Mouse (Mus musculus) olfactory bulb, adult 2 months (tissue): ENCODE results near the gene Gm9964. TPM values are rescaled to one million over a fixed set of nuclear protein-coding genes. Genes with fewer than 3 reads are reported as not detected.

ENCODE experiments used
- H3K27ac ChIP-seq: fragments of 200-500 bp; 2 replicates; pipeline ENCODE4 v1.5.1; 2012; ENCODE audit warnings: low read depth, low read length; ENCODE audit not compliant: insufficient read depth
- H3K4me1 ChIP-seq: fragments of 200-500 bp; 2 replicates; pipeline ENCODE4 v1.6.1; 2012; ENCODE audit warnings: low read length; ENCODE audit not compliant: control insufficient read depth, insufficient read depth
- H3K4me3 ChIP-seq: fragments of 200-500 bp; 2 replicates; pipeline ENCODE4 v1.5.1; 2012; ENCODE audit warnings: mild to moderate bottlenecking, low read depth, low read length, moderate library complexity; ENCODE audit not compliant: insufficient read depth
- CTCF ChIP-seq: fragments of 200-500 bp; IDR thresholded peaks from 2 replicates; pipeline ENCODE4 v1.5.1; 2012; ENCODE audit warnings: low read depth, mild to moderate bottlenecking, low read length, moderate library complexity; ENCODE audit not compliant: insufficient read depth
- POLR2A ChIP-seq: fragments of 200-500 bp; IDR thresholded peaks from 2 replicates; pipeline ENCODE4 v1.6.1; 2012; ENCODE audit warnings: mild to moderate bottlenecking, low read depth, low read length, moderate library complexity; ENCODE audit not compliant: insufficient read depth
- WGBS: fragments of 180-500 bp; shearing (Covaris S2); methylation state at CpG from one replicate; pipeline ENCODE4 v1.1.7; 2018; 5-methylcytosine and 5-hydroxymethylcytosine counted together
- polyA plus RNA-seq: library from polyadenylated mRNA; stranded (reverse); fragments of >200 nt; gene quantifications from 2 replicates; pipeline ENCODE4 v1.2.4, GENCODE M21; 2012; ENCODE audit warnings: low replicate concordance; ENCODE audit not compliant: missing spikeins, insufficient read depth, insufficient read length

The Gm9964 gene
- polyA plus RNA-seq, 1 experiment: not detected

- Histone ChIP-seq H3K4me1 (peaks cover 17% of the 10 kb centered on the region), H3K27ac (no peak overlapping the region), H3K4me3 (no peak overlapping the region)
- no peak for TF ChIP-seq POLR2A
- TF ChIP-seq CTCF: no peak
- 94% methylated on average over 6 of the region's 6 CpGs for WGBS
Measured at GRCm38 (mm10) chr11:79303109-79303508, 6.4 kb upstream of the Gm9964 start.

GRCm38 (mm10) chr11:79299719-79300431, 3.2 kb upstream of the Gm9964 start:
- WGBS: 80% methylated on average over 9 of the region's 9 CpGs
- no peaks in the 10 kb centered on the region for H3K4me1 ChIP-seq
- TF ChIP-seq POLR2A (no peak), CTCF (no peak)
- H3K27ac ChIP-seq: no peak overlapping the region
- no peak overlapping the region for H3K4me3 ChIP-seq

- Histone ChIP-seq H3K27ac (no peak overlapping the region), H3K4me1 (0 out of 2 replicates have a peak, but pooled peaks cover 3% of the 10 kb centered on the region), H3K4me3 (no peak overlapping the region)
- TF ChIP-seq POLR2A: no peak
- TF ChIP-seq CTCF: no peak
- WGBS: 42% methylated on average over 1 of the region's 1 CpGs
Measured at GRCm38 (mm10) chr11:79296167-79296566, 539 bp downstream of the Gm9964 start.

GRCm38 (mm10) chr11:79293971-79294370, 2.7 kb downstream of the Gm9964 start:
- no peak for TF ChIP-seq POLR2A
- TF ChIP-seq CTCF: no peak
- 48% methylated on average over 1 of the region's 1 CpGs for WGBS
- H3K27ac ChIP-seq: no peak overlapping the region
- H3K4me1 ChIP-seq: 0 out of 2 replicates have a peak, but pooled peaks cover 3% of the 10 kb centered on the region
- H3K4me3 ChIP-seq: no peak overlapping the region

GRCm38 (mm10) chr11:79293025-79293424, 3.7 kb downstream of the Gm9964 start:
- 86% methylated on average over 3 of the region's 3 CpGs for WGBS
- no peak for TF ChIP-seq POLR2A
- no peak for TF ChIP-seq CTCF

GRCm38 (mm10) chr11:79292130-79292529, 4.6 kb downstream of the Gm9964 start:
- Histone ChIP-seq H3K27ac (no peak overlapping the region), H3K4me1 (0 out of 2 replicates have a peak, but pooled peaks cover 3% of the 10 kb centered on the region), H3K4me3 (no peak overlapping the region)
- 93% methylated on average over 3 of the region's 3 CpGs for WGBS
- TF ChIP-seq CTCF: no peak

More at GRCm38 (mm10) chr11:79293025-79293424, 3.7 kb downstream of the Gm9964 start:
- no peak overlapping the region for H3K4me3 ChIP-seq
- H3K4me1 ChIP-seq: 0 out of 2 replicates have a peak, but pooled peaks cover 3% of the 10 kb centered on the region
- H3K27ac ChIP-seq: no peak overlapping the region

- H3K4me3 ChIP-seq: no peak overlapping the region
- no peak overlapping the region for H3K27ac ChIP-seq
- H3K4me1 ChIP-seq: 0 out of 2 replicates have a peak, but pooled peaks cover 3% of the 10 kb centered on the region
- WGBS: 68% methylated on average over 5 of the region's 5 CpGs
- TF ChIP-seq POLR2A (no peak), CTCF (no peak)
Measured at GRCm38 (mm10) chr11:79291651-79292050, 5.1 kb downstream of the Gm9964 start.

- Histone ChIP-seq H3K4me3 (no peak overlapping the region), H3K4me1 (0 out of 2 replicates have a peak, but pooled peaks cover 3% of the 10 kb centered on the region), H3K27ac (no peak overlapping the region)
- WGBS: 65% methylated on average over 2 of the region's 2 CpGs
- TF ChIP-seq POLR2A (no peak), CTCF (no peak)
Measured at GRCm38 (mm10) chr11:79290473-79290872, 6.2 kb downstream of the Gm9964 start.

- H3K4me3 ChIP-seq: no peak overlapping the region
- TF ChIP-seq POLR2A: no peak
- no peak for TF ChIP-seq CTCF
- 0 out of 2 replicates have a peak, but pooled peaks cover 3% of the 10 kb centered on the region for H3K4me1 ChIP-seq
- H3K27ac ChIP-seq: no peak overlapping the region
- 91% methylated on average over 5 of the region's 5 CpGs for WGBS
Measured at GRCm38 (mm10) chr11:79288913-79289640, 7.6 kb downstream of the Gm9964 start.
